Mouse (Mus musculus) heart, postnatal 0 days (tissue): ENCODE results near the gene AC131692.1. TPM values are rescaled to one million over a fixed set of nuclear protein-coding genes. Genes with fewer than 3 reads are reported as not detected.

Experiments
- ATAC-seq: fragments of 200-750 bp; cut with Nextera tagmentation; 2 replicates; pipeline ENCODE4 v1.8.0; 2017; ENCODE audit warnings: low read depth, moderate number of reproducible peaks, moderate library complexity; ENCODE audit not compliant: insufficient read depth
- DNase-seq: peaks from one replicate; pipeline ENCODE4 v3.0.0-alpha.2; 2016; ENCODE audit warnings: low spot score
- H3K27ac ChIP-seq: fragments of 300-500 bp; sonication (generic); 2 replicates; pipeline ENCODE4 v1.5.1; 2014; ENCODE audit warnings: low read depth, mild to moderate bottlenecking
- H3K27me3 ChIP-seq: fragments of 300-500 bp; sonication (generic); 2 replicates; pipeline ENCODE4 v1.6.1; 2014; ENCODE audit warnings: low read length, mixed read lengths; ENCODE audit not compliant: control insufficient read depth, insufficient read depth
- H3K36me3 ChIP-seq: fragments of 300-500 bp; sonication (generic); replicated peaks from 2 replicates; pipeline ENCODE4 v1.6.1; 2014; ENCODE audit warnings: low read length, mixed read lengths; ENCODE audit not compliant: control insufficient read depth, insufficient read depth
- H3K4me1 ChIP-seq: fragments of 300-500 bp; sonication (generic); 2 replicates; pipeline ENCODE4 v1.6.1; 2014; ENCODE audit warnings: antibody characterized with exemption; ENCODE audit not compliant: control insufficient read depth, insufficient read depth
- H3K4me2 ChIP-seq: fragments of 300-500 bp; sonication (generic); 2 replicates; pipeline ENCODE4 v1.6.1; 2014; ENCODE audit warnings: low read depth, mild to moderate bottlenecking, low read length, moderate library complexity
- H3K4me3 ChIP-seq: fragments of 300-500 bp; sonication (generic); 2 replicates; pipeline ENCODE4 v1.5.1; 2014; ENCODE audit warnings: low read depth, low read length
- H3K9ac ChIP-seq: fragments of 300-500 bp; sonication (generic); replicated peaks from 2 replicates; pipeline ENCODE4 v1.6.1; 2014; ENCODE audit warnings: low read depth, low read length, mixed read lengths
- H3K9me3 ChIP-seq: fragments of 300-500 bp; sonication (generic); replicated peaks from 2 replicates; pipeline ENCODE4 v1.6.1; 2016; ENCODE audit warnings: low read length; ENCODE audit not compliant: control insufficient read depth
- CTCF ChIP-seq: IDR thresholded peaks from 2 replicates; pipeline ENCODE4 v1.5.1; 2016; ENCODE audit warnings: antibody characterized with exemption, control low read depth, low read depth
- EP300 ChIP-seq: IDR thresholded peaks from 2 replicates; pipeline ENCODE4 v1.6.1; 2016; ENCODE audit warnings: antibody characterized with exemption, low read depth
- WGBS: fragments of 180-500 bp; shearing (Covaris S2); extraction: QIAGEN DNeasy Blood & Tissue Kit; methylation state at CpG from one replicate; pipeline ENCODE4 v1.1.7; 2014; 5-methylcytosine and 5-hydroxymethylcytosine counted together
- polyA plus RNA-seq: library from polyadenylated mRNA; unstranded; fragments of >200 nt; fragmentation: Nextera tagmentation; extraction: Ambion mirVana; gene quantifications from 2 replicates; pipeline ENCODE4 v1.2.1, GENCODE M21; 2015
- total RNA-seq: library from RNA; depleted of rRNA; stranded (reverse); fragments of >200 nt; gene quantifications from 2 replicates; pipeline ENCODE4 v1.2.3, GENCODE M21; 2014; ENCODE audit warnings: low replicate concordance

The AC131692.1 gene
- total and polyA plus RNA-seq, 2 experiments from 2014 or later, result not detected

DNA sequence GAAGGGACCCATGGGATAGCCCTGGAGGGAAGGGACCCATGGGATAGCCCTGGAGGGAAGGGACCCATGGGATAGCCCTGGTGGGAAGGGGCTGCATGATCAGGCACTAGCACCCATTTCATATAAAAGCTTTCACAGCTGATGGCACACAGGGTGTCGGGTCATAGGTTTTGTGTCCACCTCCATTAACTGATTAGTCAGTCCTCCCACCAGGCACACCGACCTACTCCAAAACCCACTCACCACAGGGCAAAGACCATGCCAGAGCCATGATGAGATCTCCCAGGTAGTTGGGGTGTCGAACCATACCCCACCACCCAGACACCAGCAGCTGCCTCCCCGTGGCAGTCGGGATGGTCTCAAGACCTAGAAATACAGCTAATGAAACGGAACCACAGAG, 31.1 kb upstream of the AC131692.1 start:
- TF ChIP-seq CTCF (no peak), EP300 (no peak)
- Histone ChIP-seq H3K4me1 (peaks cover 37% of the 10 kb centered on the region), H3K27me3 (no peaks in the 10 kb centered on the region), H3K9me3 (no peaks in the 10 kb centered on the region), H3K4me3 (no peak overlapping the region), H3K4me2 (no peak overlapping the region), H3K27ac (no peak overlapping the region), H3K9ac (no peak overlapping the region), H3K36me3 (peaks cover 12% of the 10 kb centered on the region)
- no peak for ATAC-seq
- 89% methylated on average over 6 of the region's 6 CpGs for WGBS
- DNase-seq, result no peak

DNA sequence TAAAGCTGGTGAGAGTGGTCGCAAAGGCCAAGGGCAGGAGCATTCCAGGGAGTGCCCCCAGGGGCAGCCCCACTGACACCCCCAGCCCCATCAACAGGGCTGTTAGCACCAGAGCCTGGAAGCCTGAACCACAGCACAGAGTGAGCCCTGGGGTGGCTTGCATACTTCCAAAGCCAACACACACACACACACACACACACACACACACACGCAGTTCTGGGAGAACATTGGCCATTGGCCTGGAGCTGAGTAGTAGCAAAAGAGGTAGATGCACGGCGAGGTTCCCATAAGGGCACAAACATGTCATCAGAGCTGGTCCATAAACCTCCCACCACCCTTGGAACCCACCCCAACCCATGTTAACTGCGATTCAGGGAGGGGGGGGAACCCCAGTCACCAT, 27.6 kb upstream of the AC131692.1 start:
- Histone ChIP-seq H3K27me3 (no peaks in the 10 kb centered on the region), H3K36me3 (peaks cover 32% of the 10 kb centered on the region), H3K4me1 (peaks cover 26% of the 10 kb centered on the region), H3K4me3 (peak overlapping the region; percentile 49; the same call in 1 of the 2 replicates), H3K4me2 (peak overlapping the region; percentile 93), H3K9me3 (no peaks in the 10 kb centered on the region), H3K27ac (no peak overlapping the region), H3K9ac (no peak overlapping the region)
- 30% methylated on average over 5 of the region's 5 CpGs for WGBS
- no peak for TF ChIP-seq CTCF
- TF ChIP-seq EP300, result no peak
- ATAC-seq, result no peak
- no peak for DNase-seq

DNA sequence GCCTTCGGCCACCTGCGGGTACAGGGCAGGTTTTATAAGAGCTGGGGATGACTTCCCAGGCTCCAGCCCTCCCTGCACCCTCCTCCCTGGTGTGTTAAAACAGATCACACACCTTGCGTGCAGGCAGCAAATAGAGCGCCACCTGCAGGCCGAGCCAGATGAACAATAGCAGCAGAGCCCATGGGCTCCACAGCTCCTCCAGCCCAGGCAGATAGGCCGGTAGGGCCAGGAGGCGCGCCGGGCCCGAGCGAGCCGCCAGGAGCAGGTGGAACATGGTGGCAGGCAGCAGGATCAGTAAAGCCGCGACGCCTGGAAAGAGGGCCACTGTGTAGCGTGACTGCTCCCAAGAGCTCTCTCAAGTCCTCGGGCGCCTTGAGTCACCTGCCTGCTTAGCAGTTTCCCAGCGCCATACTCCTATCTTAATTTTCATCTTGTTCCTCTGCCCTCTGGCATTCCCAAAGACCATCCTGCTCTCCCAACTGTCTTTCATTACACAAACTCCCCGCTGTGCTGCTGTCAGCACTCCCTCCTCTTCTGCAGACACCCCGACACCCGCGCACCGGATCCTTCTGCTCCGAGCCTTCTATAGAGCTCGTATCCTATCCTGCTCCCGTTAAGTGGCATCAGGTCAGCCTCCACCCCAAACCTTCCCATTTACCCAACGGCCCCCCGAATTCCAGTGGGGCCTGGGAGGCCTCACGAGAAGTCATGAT, 27.1 kb upstream of the AC131692.1 start:
- Histone ChIP-seq H3K9ac (peak overlapping the region; percentile 55), H3K4me1 (peaks cover 21% of the 10 kb centered on the region), H3K27me3 (no peaks in the 10 kb centered on the region), H3K4me3 (peak overlapping the region; percentile 49), H3K4me2 (peak overlapping the region; percentile 93), H3K9me3 (no peaks in the 10 kb centered on the region), H3K36me3 (peaks cover 32% of the 10 kb centered on the region), H3K27ac (no peak overlapping the region)
- 2% methylated on average over 30 of the region's 30 CpGs for WGBS
- peak; percentile 81 for TF ChIP-seq CTCF
- no peak for TF ChIP-seq EP300
- ATAC-seq, result peak; percentile 65
- peak; percentile 73 for DNase-seq

DNA sequence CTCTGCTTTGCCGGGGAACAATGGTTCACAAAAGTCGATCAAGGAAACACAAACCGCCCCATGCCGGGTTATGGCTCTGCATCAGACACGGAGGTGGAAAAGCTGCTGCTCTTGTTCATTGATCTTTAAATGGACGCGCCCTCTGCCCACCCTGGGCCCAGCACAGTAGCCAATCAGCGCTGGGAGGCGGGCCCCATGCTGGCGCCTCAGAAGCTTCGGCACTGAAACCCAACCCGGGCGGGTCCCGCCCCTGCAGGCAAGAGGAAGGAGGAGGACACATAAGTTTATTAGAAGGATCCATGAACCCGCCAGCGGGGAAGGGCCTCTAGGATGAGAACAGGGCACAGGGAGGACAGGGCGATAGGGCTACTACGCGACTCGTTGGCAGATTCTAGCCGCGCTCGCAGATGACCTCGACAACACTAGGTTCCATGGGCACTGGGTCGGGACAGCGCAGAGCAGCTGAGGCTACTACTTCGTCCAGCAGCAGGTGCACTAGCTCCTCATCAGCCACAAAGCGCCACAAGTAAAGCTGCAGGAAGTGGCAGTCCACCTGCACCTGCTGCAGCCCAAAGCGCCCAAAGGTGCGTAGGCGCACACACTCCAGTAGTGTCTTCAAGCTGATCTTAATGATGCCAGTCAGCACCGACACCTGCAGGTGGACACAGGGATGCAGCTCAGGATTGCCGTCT, 26.3 kb upstream of the AC131692.1 start, which contains the start of gene Tm7sf2:
Tm7sf2 (minus strand) TSS at position 650 of the 692 bp plus-strand sequence.
- ATAC-seq, result peak; percentile 89
- Histone ChIP-seq H3K4me1 (peaks cover 14% of the 10 kb centered on the region), H3K36me3 (peaks cover 38% of the 10 kb centered on the region), H3K27ac (0 out of 2 replicates have a peak within 1 kb of the TSS, but pooled peaks have one; percentile 5), H3K9ac (peak within 1 kb of the TSS; percentile 55), H3K4me3 (peak within 1 kb of the TSS; percentile 49), H3K27me3 (no peaks in the 10 kb centered on the region), H3K9me3 (no peaks in the 10 kb centered on the region), H3K4me2 (peak within 1 kb of the TSS; percentile 93)
- 13% methylated on average over 33 of the region's 33 CpGs for WGBS
- no peak for TF ChIP-seq CTCF
- TF ChIP-seq EP300, result no peak
- peak; percentile 77 for DNase-seq

DNA sequence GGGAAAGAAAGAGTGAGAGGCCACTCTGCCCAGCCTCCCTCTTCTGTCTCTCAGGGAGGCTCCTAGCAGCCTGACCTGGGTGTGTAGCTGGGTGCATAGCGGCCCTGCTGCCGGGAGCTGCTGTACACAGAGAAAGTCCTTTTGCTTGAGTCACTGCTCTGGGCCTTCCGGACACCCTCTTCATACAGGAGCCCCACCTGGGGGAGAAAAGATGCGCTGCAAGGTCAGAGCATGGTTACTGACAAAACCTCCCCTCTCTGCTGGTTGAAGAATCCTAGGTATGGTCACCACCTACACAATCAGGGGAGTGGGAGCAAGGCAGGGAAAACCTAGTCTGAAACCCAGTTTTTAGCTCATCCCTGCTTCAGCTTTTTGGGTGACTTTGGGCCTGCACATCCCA, 25.3 kb upstream of the AC131692.1 start:
- Histone ChIP-seq H3K9ac (no peak overlapping the region), H3K27ac (no peak overlapping the region), H3K36me3 (peaks cover 42% of the 10 kb centered on the region), H3K4me3 (no peak overlapping the region), H3K27me3 (no peaks in the 10 kb centered on the region), H3K4me2 (no peak overlapping the region), H3K4me1 (peaks cover 13% of the 10 kb centered on the region), H3K9me3 (no peaks in the 10 kb centered on the region)
- 72% methylated on average over 4 of the region's 4 CpGs for WGBS
- ATAC-seq (no peak), DNase-seq (no peak)
- TF ChIP-seq CTCF (no peak), EP300 (no peak)
